Mouse (Mus musculus) CH12F3 (cell line): ENCODE measurements around the gene H2-D1.
"Not testable (repeated sequence)": the region's sequence is repeated elsewhere in the genome, so short reads cannot be mapped to it uniquely, and the experiment has no call there.

ENCODE experiments used
- in situ Hi-C: fragments of 300-500 bp; cut with MboI; formaldehyde crosslinking; loops from 2 replicates; pipeline ENCODE4 v1.14.3; 2020; ENCODE audit warnings: low sequenced_read_pairs

The H2-D1 gene

GRCm38 (mm10) chr17:35255301-35255700 is 7.2 kb upstream of the H2-D1 start:
- in situ Hi-C loops: loop anchor here (5.0 kb wide), 1 partner anchor 52 kb away; no protein-coding TSS in a partner anchor

GRCm38 (mm10) chr17:35255704-35256103 is 6.8 kb upstream of the H2-D1 start:
- in situ Hi-C loops: loop anchor here (5.0 kb wide), 1 partner anchor 52 kb away; no protein-coding TSS in a partner anchor

- in situ Hi-C loops: loop anchor here (5.0 kb wide), 1 partner anchor 50 kb away; no protein-coding TSS in a partner anchor
Observed at GRCm38 (mm10) chr17:35257378-35257777, 5.2 kb upstream of the H2-D1 start.

- in situ Hi-C loops: loop anchor here (5.0 kb wide), 1 partner anchor 49 kb away; no protein-coding TSS in a partner anchor
Observed at GRCm38 (mm10) chr17:35257824-35258491, 4.6 kb upstream of the H2-D1 start.

GRCm38 (mm10) chr17:35258492-35259478 is 3.7 kb upstream of the H2-D1 start:
- in situ Hi-C loops: loop anchor here (5.0 kb wide), 1 partner anchor 49 kb away; no protein-coding TSS in a partner anchor

GRCm38 (mm10) chr17:35259621-35260020 is 2.9 kb upstream of the H2-D1 start:
- in situ Hi-C loops: loop anchor here (5.0 kb wide), 1 partner anchor 48 kb away; no protein-coding TSS in a partner anchor

GRCm38 (mm10) chr17:35261651-35262050 is 879 bp upstream of the H2-D1 start:
- in situ Hi-C loops: no loop called here

GRCm38 (mm10) chr17:35263523-35263883 is 973 bp downstream of the H2-D1 start:
- in situ Hi-C loops: no loop called here

GRCm38 (mm10) chr17:35267399-35268086 is 5.0 kb downstream of the H2-D1 start:
- in situ Hi-C loops: no loop called here

GRCm38 (mm10) chr17:35269653-35270347 is 7.3 kb downstream of the H2-D1 start:
- in situ Hi-C loops: loop anchor here (5.0 kb wide), 1 partner anchor 1297 kb away; no protein-coding TSS in a partner anchor

GRCm38 (mm10) chr17:35272249-35272648 is 9.7 kb downstream of the H2-D1 start:
- in situ Hi-C loops: loop anchor here (5.0 kb wide), 1 partner anchor 1300 kb away; no protein-coding TSS in a partner anchor

GRCm38 (mm10) chr17:35274770-35275169 is 12.2 kb downstream of the H2-D1 start:
- in situ Hi-C loops: loop anchor here (5.0 kb wide), 1 partner anchor 1302 kb away; no protein-coding TSS in a partner anchor

- in situ Hi-C loops: no loop called here
Observed at GRCm38 (mm10) chr17:35276304-35276864, 13.9 kb downstream of the H2-D1 start.

- in situ Hi-C loops: no loop called here
Observed at GRCm38 (mm10) chr17:35278049-35278448, 15.5 kb downstream of the H2-D1 start.

GRCm38 (mm10) chr17:35278957-35279688 is 16.6 kb downstream of the H2-D1 start:
- in situ Hi-C loops: no loop called here

- in situ Hi-C loops: no loop called here
Observed at GRCm38 (mm10) chr17:35280276-35280675, 17.7 kb downstream of the H2-D1 start.

- in situ Hi-C loops: no loop called here
Observed at GRCm38 (mm10) chr17:35285431-35285830, 22.9 kb downstream of the H2-D1 start.

GRCm38 (mm10) chr17:35295796-35296195 is 33.3 kb downstream of the H2-D1 start:
- in situ Hi-C loops: not testable (repeated sequence)
